Mouse (Mus musculus) CH12.LX (cell line): ENCODE results near the gene Cd5.

Experiments
- CTCF ChIP-seq, 2 experiments: IDR thresholded peaks in 1 of 2; conservative IDR thresholded peaks in 1 of 2; 2 replicates each; pipeline ENCODE4 v1.5.1; 2011 to 2012; ENCODE audit warnings: low read depth in 2 of 2, low read length in 2 of 2, improper control_type of control experiment in 1 of 2, inconsistent platforms in 1 of 2, mild to moderate bottlenecking in 1 of 2, moderate library complexity in 1 of 2
- GABPA ChIP-seq: IDR thresholded peaks from 2 replicates; pipeline ENCODE4 v1.6.1; 2012; ENCODE audit warnings: low read depth, low read length, improper control_type of control experiment, inconsistent platforms; ENCODE audit not compliant: insufficient replicate concordance
- POLR2A ChIP-seq: IDR thresholded peaks from 2 replicates; pipeline ENCODE4 v1.6.1; 2011; ENCODE audit warnings: low read depth, mild to moderate bottlenecking, improper control_type of control experiment, low read length
- RAD21 ChIP-seq: IDR thresholded peaks from 2 replicates; pipeline ENCODE4 v1.6.1; 2011; ENCODE audit warnings: low read depth, mild to moderate bottlenecking, low read length, improper control_type of control experiment, moderate library complexity
- SIN3A ChIP-seq: IDR thresholded peaks from 2 replicates; pipeline ENCODE4 v1.6.1; 2012; ENCODE audit warnings: low read length, improper control_type of control experiment, inconsistent platforms
- ZMIZ1 ChIP-seq: IDR thresholded peaks from 2 replicates; pipeline ENCODE4 v1.6.1; 2012; ENCODE audit warnings: low read depth, mild to moderate bottlenecking, inconsistent platforms, low read length, improper control_type of control experiment

GRCm38 (mm10) chr19:10747182-10747581 is 8.4 kb upstream of the Cd5 start:
- TF ChIP-seq CTCF (conservative IDR thresholded peaks at IDR 0.05 in 1 of 2, IDR thresholded peaks at IDR 0.05 in 1 of 2; ENCODE audit: low read depth in 2 of 2, low read length in 2 of 2) (no peak), SIN3A (no peak), POLR2A (no peak), RAD21 (no peak), GABPA (no peak), ZMIZ1 (no peak)
